Mouse (Mus musculus) forebrain, embryonic 11.5 days (tissue): ENCODE measurements at regions not wholly inside any gene's neighbourhood (a gene's known extent, or its start where the extent isn't known, plus 50 kb on each side); places are given as distances from the start of the nearest gene placed in this dataset.

Experiments
- ATAC-seq: fragments of 200-750 bp; cut with Nextera tagmentation; replicated peaks from 2 replicates; pipeline ENCODE4 v1.8.0; 2017; ENCODE audit warnings: moderate TSS enrichment; ENCODE audit not compliant: low FRiP score
- DNase-seq: peaks from one replicate; pipeline ENCODE4 v3.0.0-alpha.2; 2017; ENCODE audit warnings: low spot score
- H3K27ac ChIP-seq: fragments of 300-500 bp; sonication (generic); 2 replicates; pipeline ENCODE4 v1.5.1; 2014; ENCODE audit warnings: low read depth, low read length
- H3K27me3 ChIP-seq: fragments of 300-500 bp; sonication (generic); 2 replicates; pipeline ENCODE4 v1.6.1; 2014; ENCODE audit warnings: mild to moderate bottlenecking, low read length, mixed read lengths; ENCODE audit not compliant: control insufficient read depth, insufficient read depth
- H3K36me3 ChIP-seq: fragments of 300-500 bp; sonication (generic); 2 replicates; pipeline ENCODE4 v1.6.1; 2014; ENCODE audit warnings: mild to moderate bottlenecking, low read length, moderate library complexity, mixed read lengths; ENCODE audit not compliant: control insufficient read depth, insufficient read depth
- H3K4me1 ChIP-seq: fragments of 300-500 bp; sonication (generic); replicated peaks from 2 replicates; pipeline ENCODE4 v1.6.1; 2014; ENCODE audit warnings: low read length, mixed read lengths; ENCODE audit not compliant: control insufficient read depth, insufficient read depth
- H3K4me2 ChIP-seq: fragments of 300-500 bp; sonication (generic); 2 replicates; pipeline ENCODE4 v1.6.1; 2014; ENCODE audit warnings: low read depth, mild to moderate bottlenecking, low read length, moderate library complexity, mixed read lengths; ENCODE audit not compliant: severe bottlenecking
- H3K4me3 ChIP-seq: fragments of 300-500 bp; sonication (generic); 2 replicates; pipeline ENCODE4 v1.5.1; 2014; ENCODE audit warnings: low read depth, low read length
- H3K9ac ChIP-seq: fragments of 300-500 bp; sonication (generic); 2 replicates; pipeline ENCODE4 v1.6.1; 2014; ENCODE audit warnings: low read length
- H3K9me3 ChIP-seq: fragments of 300-500 bp; sonication (generic); 2 replicates; pipeline ENCODE4 v1.6.1; 2016; ENCODE audit warnings: low read length, mixed read lengths; ENCODE audit not compliant: control insufficient read depth
- WGBS: fragments of 180-500 bp; shearing (Covaris S2); extraction: QIAGEN DNeasy Blood & Tissue Kit; methylation state at CpG from one replicate; pipeline ENCODE4 v1.1.7; 2014; 5-methylcytosine and 5-hydroxymethylcytosine counted together

- 77% methylated on average over 7 of the region's 7 CpGs for WGBS
- Histone ChIP-seq H3K9me3 (no peaks in the 10 kb centered on the region), H3K36me3 (no peaks in the 10 kb centered on the region), H3K27me3 (peaks cover 3% of the 10 kb centered on the region), H3K9ac (no peak overlapping the region), H3K4me2 (no peak overlapping the region), H3K4me1 (0 out of 2 replicates have a peak, but pooled peaks cover 3% of the 10 kb centered on the region), H3K27ac (no peak overlapping the region), H3K4me3 (no peak overlapping the region)
- ATAC-seq, result no peak
- DNase-seq, result no peak
Measured at GRCm38 (mm10) chr8:92472257-92472656, 114.8 kb downstream of the Irx5 start.

GRCm38 (mm10) chr8:92472817-92473216 is 115.4 kb downstream of the Irx5 start:
- Histone ChIP-seq H3K36me3 (no peaks in the 10 kb centered on the region), H3K4me3 (no peak overlapping the region), H3K27ac (no peak overlapping the region), H3K4me2 (no peak overlapping the region), H3K9me3 (no peaks in the 10 kb centered on the region), H3K9ac (no peak overlapping the region), H3K27me3 (peaks cover 3% of the 10 kb centered on the region), H3K4me1 (0 out of 2 replicates have a peak, but pooled peaks cover 3% of the 10 kb centered on the region)
- WGBS, result 82% methylated on average over 3 of the region's 3 CpGs
- DNase-seq (no peak), ATAC-seq (no peak)

GRCm38 (mm10) chr8:92482393-92482792 is 125.0 kb downstream of the Irx5 start:
- H3K4me2 ChIP-seq, result no peak overlapping the region
- 67% methylated on average over 5 of the region's 5 CpGs for WGBS

GRCm38 (mm10) chr8:92483055-92483765 is 125.8 kb downstream of the Irx5 start:
- Histone ChIP-seq H3K4me3 (no peak overlapping the region), H3K4me2 (no peak overlapping the region), H3K4me1 (no peaks in the 10 kb centered on the region), H3K9me3 (no peaks in the 10 kb centered on the region), H3K36me3 (no peaks in the 10 kb centered on the region), H3K27ac (no peak overlapping the region), H3K9ac (no peak overlapping the region), H3K27me3 (no peaks in the 10 kb centered on the region)
- no peak for ATAC-seq
- WGBS, result 41% methylated on average over 8 of the region's 8 CpGs
- DNase-seq, result no peak

More at GRCm38 (mm10) chr8:92482393-92482792, 125.0 kb downstream of the Irx5 start:
- H3K4me3 ChIP-seq, result no peak overlapping the region
- H3K36me3 ChIP-seq, result no peaks in the 10 kb centered on the region
- H3K27ac ChIP-seq, result no peak overlapping the region
- no peak overlapping the region for H3K9ac ChIP-seq
- ATAC-seq (no peak), DNase-seq (no peak)
- no peaks in the 10 kb centered on the region for H3K9me3 ChIP-seq
- H3K27me3 ChIP-seq, result no peaks in the 10 kb centered on the region
- no peaks in the 10 kb centered on the region for H3K4me1 ChIP-seq

GRCm38 (mm10) chr8:92488526-92489159 is 131.2 kb downstream of the Irx5 start:
- Histone ChIP-seq H3K36me3 (no peaks in the 10 kb centered on the region), H3K4me2 (no peak overlapping the region), H3K4me3 (no peak overlapping the region), H3K27me3 (no peaks in the 10 kb centered on the region), H3K9ac (no peak overlapping the region), H3K27ac (no peak overlapping the region), H3K4me1 (no peaks in the 10 kb centered on the region), H3K9me3 (no peaks in the 10 kb centered on the region)
- no peak for DNase-seq
- WGBS, result 87% methylated on average over 8 of the region's 8 CpGs
- ATAC-seq, result no peak

GRCm38 (mm10) chr8:92491533-92491932 is 134.1 kb downstream of the Irx5 start:
- H3K27me3 ChIP-seq, result no peaks in the 10 kb centered on the region
- H3K4me1 ChIP-seq, result no peaks in the 10 kb centered on the region
- H3K27ac ChIP-seq, result no peak overlapping the region
- WGBS, result 82% methylated on average over 5 of the region's 5 CpGs
- H3K9ac ChIP-seq, result no peak overlapping the region
- H3K36me3 ChIP-seq, result no peaks in the 10 kb centered on the region
- no peak overlapping the region for H3K4me2 ChIP-seq
- H3K4me3 ChIP-seq, result no peak overlapping the region
- ATAC-seq (no peak), DNase-seq (no peak)
- no peaks in the 10 kb centered on the region for H3K9me3 ChIP-seq

GRCm38 (mm10) chr8:92493403-92493802 is 136.0 kb downstream of the Irx5 start:
- H3K4me2 ChIP-seq, result no peak overlapping the region
- no peak for ATAC-seq
- no peaks in the 10 kb centered on the region for H3K4me1 ChIP-seq
- no peaks in the 10 kb centered on the region for H3K9me3 ChIP-seq
- WGBS, result 75% methylated on average over 4 of the region's 4 CpGs
- no peak overlapping the region for H3K9ac ChIP-seq
- H3K27ac ChIP-seq, result no peak overlapping the region
- H3K4me3 ChIP-seq, result no peak overlapping the region
- H3K27me3 ChIP-seq, result no peaks in the 10 kb centered on the region
- DNase-seq, result no peak
- H3K36me3 ChIP-seq, result no peaks in the 10 kb centered on the region

GRCm38 (mm10) chr8:92505552-92506281 is 148.3 kb downstream of the Irx5 start:
- DNase-seq (no peak), ATAC-seq (no peak)
- Histone ChIP-seq H3K4me3 (no peak overlapping the region), H3K4me1 (no peaks in the 10 kb centered on the region), H3K36me3 (no peaks in the 10 kb centered on the region), H3K4me2 (no peak overlapping the region), H3K27ac (no peak overlapping the region), H3K9me3 (no peaks in the 10 kb centered on the region), H3K9ac (no peak overlapping the region), H3K27me3 (no peaks in the 10 kb centered on the region)
- WGBS, result 58% methylated on average over 7 of the region's 7 CpGs
